Mouse (Mus musculus) intestine, postnatal 0 days (tissue): ENCODE measurements around the gene Magi1. TPM values are rescaled to one million over a fixed set of nuclear protein-coding genes. Genes with fewer than 3 reads are reported as not detected.

Source experiments
- ATAC-seq: fragments of 200-750 bp; cut with Nextera tagmentation; 2 replicates; pipeline ENCODE4 v1.8.0; 2017; ENCODE audit warnings: mild to moderate bottlenecking, moderate TSS enrichment, moderate library complexity
- H3K27ac ChIP-seq: fragments of 300-500 bp; sonication (generic); 2 replicates; pipeline ENCODE4 v1.5.1; 2014; ENCODE audit warnings: mild to moderate bottlenecking, low read depth, low read length, moderate library complexity
- H3K27me3 ChIP-seq: fragments of 300-500 bp; sonication (generic); replicated peaks from 2 replicates; pipeline ENCODE4 v1.6.1; 2014; ENCODE audit warnings: low read length, mixed read lengths; ENCODE audit not compliant: control insufficient read depth, insufficient read depth
- H3K36me3 ChIP-seq: fragments of 300-500 bp; sonication (generic); 2 replicates; pipeline ENCODE4 v1.6.1; 2014; ENCODE audit warnings: mild to moderate bottlenecking, moderate library complexity; ENCODE audit not compliant: control insufficient read depth, insufficient read depth
- H3K4me1 ChIP-seq: fragments of 300-500 bp; sonication (generic); replicated peaks from 2 replicates; pipeline ENCODE4 v1.6.1; 2014; ENCODE audit warnings: antibody characterized with exemption, low read length, mixed read lengths; ENCODE audit not compliant: control insufficient read depth, insufficient read depth
- H3K4me2 ChIP-seq: fragments of 300-500 bp; sonication (generic); replicated peaks from 2 replicates; pipeline ENCODE4 v1.6.1; 2014; ENCODE audit warnings: low read depth, mild to moderate bottlenecking, moderate library complexity
- H3K4me3 ChIP-seq: fragments of 300-500 bp; sonication (generic); 2 replicates; pipeline ENCODE4 v1.5.1; 2014; ENCODE audit warnings: low read depth, low read length
- H3K9ac ChIP-seq: fragments of 300-500 bp; sonication (generic); 2 replicates; pipeline ENCODE4 v1.6.1; 2014; ENCODE audit warnings: mild to moderate bottlenecking, low read depth, low read length
- H3K9me3 ChIP-seq: fragments of 300-500 bp; sonication (generic); 2 replicates; pipeline ENCODE4 v1.6.1; 2016; ENCODE audit warnings: mixed run types; ENCODE audit not compliant: control insufficient read depth
- CTCF ChIP-seq: sonication (generic); IDR thresholded peaks from 2 replicates; pipeline ENCODE4 v1.5.1; 2016; ENCODE audit warnings: low read depth, mild to moderate bottlenecking, control low read depth, antibody characterized with exemption, moderate library complexity
- WGBS: fragments of 180-500 bp; shearing (Covaris S2); extraction: QIAGEN DNeasy Blood & Tissue Kit; methylation state at CpG from one replicate; pipeline ENCODE4 v1.1.7; 2014; 5-methylcytosine and 5-hydroxymethylcytosine counted together
- polyA plus RNA-seq: library from polyadenylated mRNA; unstranded; fragments of >200 nt; fragmentation: Nextera tagmentation; extraction: Ambion mirVana; gene quantifications from 2 replicates; pipeline ENCODE4 v1.2.1, GENCODE M21; 2015

The Magi1 gene
- polyA plus RNA-seq, 1 experiment from 2014 or later, result 4.2 TPM

DNA sequence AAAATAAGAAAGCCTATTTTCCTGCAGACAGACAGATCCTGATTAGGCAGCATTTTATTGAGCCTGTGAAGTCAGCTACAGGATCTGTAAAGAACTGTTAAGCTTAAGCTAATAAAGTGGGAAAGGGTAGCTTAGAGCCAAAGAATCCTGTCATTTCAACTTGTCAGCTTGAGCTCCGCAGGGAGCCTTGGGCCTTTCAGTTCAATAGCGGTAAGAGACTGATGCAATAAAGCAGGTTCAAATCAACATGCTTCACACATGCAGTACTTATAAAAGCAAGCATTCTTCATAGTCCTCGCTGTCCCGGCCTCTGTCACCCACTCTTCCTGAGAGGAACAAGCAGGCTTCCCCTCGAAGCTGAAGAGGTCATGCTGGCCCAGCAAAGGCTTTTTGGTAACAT lies 199.0 kb downstream of the Magi1 start:
- Histone ChIP-seq H3K4me2 (no peak overlapping the region), H3K4me3 (no peak overlapping the region), H3K27ac (peak overlapping the region; percentile 7; the same call in 1 of the 2 replicates), H3K4me1 (peaks cover 21% of the 10 kb centered on the region), H3K9ac (no peak overlapping the region), H3K27me3 (no peaks in the 10 kb centered on the region), H3K36me3 (no peaks in the 10 kb centered on the region), H3K9me3 (no peaks in the 10 kb centered on the region)
- no peak for ATAC-seq
- WGBS, result 61% methylated on average over 5 of the region's 5 CpGs
- TF ChIP-seq CTCF, result no peak

DNA sequence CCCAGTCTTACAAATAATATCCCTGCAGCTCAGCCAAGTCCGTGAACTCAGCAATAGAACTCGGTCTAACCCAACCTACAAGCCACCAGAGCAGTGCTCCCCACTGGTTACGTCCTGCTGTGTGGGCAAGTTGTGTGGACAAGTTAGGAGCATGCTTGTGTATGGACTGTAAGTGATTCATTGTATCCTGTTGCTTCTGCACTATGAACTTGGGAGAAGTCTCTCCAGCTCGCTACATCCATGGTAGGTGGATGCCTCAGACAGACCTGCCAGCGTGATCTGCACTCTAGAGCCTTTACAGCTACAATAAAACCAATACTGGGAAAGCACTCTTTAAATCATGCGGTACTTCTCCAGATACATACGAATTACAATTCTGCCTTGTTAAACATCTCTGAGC lies 200.3 kb downstream of the Magi1 start:
- 63% methylated on average over 7 of the region's 7 CpGs for WGBS
- Histone ChIP-seq H3K4me2 (peak overlapping the region; percentile 43), H3K36me3 (no peaks in the 10 kb centered on the region), H3K27ac (peak overlapping the region; percentile 73; the same call in 1 of the 2 replicates), H3K9me3 (no peaks in the 10 kb centered on the region), H3K4me1 (peaks cover 21% of the 10 kb centered on the region), H3K4me3 (no peak overlapping the region), H3K9ac (peak overlapping the region; percentile 3; the same call in 1 of the 2 replicates), H3K27me3 (no peaks in the 10 kb centered on the region)
- ATAC-seq, result peak; percentile 61; the same call in 1 of the 2 replicates
- TF ChIP-seq CTCF, result no peak

- no peak overlapping the region for H3K4me2 ChIP-seq
- no peak overlapping the region for H3K27ac ChIP-seq
- H3K9me3 ChIP-seq, result no peaks in the 10 kb centered on the region
- H3K27me3 ChIP-seq, result no peaks in the 10 kb centered on the region
- H3K36me3 ChIP-seq, result no peaks in the 10 kb centered on the region
- H3K9ac ChIP-seq, result no peak overlapping the region
- H3K4me3 ChIP-seq, result no peak overlapping the region
- no peak for ATAC-seq
- peak; percentile 97 for TF ChIP-seq CTCF
- 8% methylated on average over 4 of the region's 4 CpGs for WGBS
- peaks cover 21% of the 10 kb centered on the region for H3K4me1 ChIP-seq
Measured at GRCm38 (mm10) chr6:94080933-94081545, 202.7 kb downstream of the Magi1 start.

DNA sequence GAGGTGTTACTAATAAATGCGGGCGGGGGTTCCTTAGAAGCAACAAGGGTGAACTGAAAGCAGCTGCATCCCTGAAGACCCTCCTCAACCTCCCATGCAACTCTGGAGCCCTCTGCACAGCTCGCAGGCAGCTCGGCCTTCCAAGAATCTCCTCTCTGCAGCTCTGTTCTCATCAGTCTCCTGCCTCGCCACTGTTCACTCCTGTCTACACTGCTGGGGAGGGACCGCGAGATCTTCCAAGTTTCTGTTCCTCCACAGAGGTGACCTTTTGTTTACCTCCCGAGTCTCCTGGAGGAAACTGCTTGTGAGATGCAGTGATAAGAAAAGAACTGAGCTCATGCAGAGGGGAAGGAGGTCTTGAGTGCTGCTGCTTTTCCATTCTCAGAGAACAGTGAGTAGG lies 204.8 kb downstream of the Magi1 start:
- peaks cover 21% of the 10 kb centered on the region for H3K4me1 ChIP-seq
- no peak overlapping the region for H3K4me2 ChIP-seq
- no peak for ATAC-seq
- no peaks in the 10 kb centered on the region for H3K9me3 ChIP-seq
- no peak overlapping the region for H3K27ac ChIP-seq
- H3K9ac ChIP-seq, result no peak overlapping the region
- H3K27me3 ChIP-seq, result no peaks in the 10 kb centered on the region
- H3K4me3 ChIP-seq, result no peak overlapping the region
- no peaks in the 10 kb centered on the region for H3K36me3 ChIP-seq
- WGBS, result 32% methylated on average over 8 of the region's 8 CpGs
- TF ChIP-seq CTCF, result no peak

GRCm38 (mm10) chr6:94077013-94077412 lies 206.7 kb downstream of the Magi1 start:
- no peaks in the 10 kb centered on the region for H3K27me3 ChIP-seq
- no peak for TF ChIP-seq CTCF
- H3K9me3 ChIP-seq, result no peaks in the 10 kb centered on the region
- WGBS, result 87% methylated on average over 3 of the region's 3 CpGs
- no peak overlapping the region for H3K4me3 ChIP-seq
- H3K36me3 ChIP-seq, result no peaks in the 10 kb centered on the region
- H3K4me2 ChIP-seq, result no peak overlapping the region
- H3K4me1 ChIP-seq, result peaks cover 4% of the 10 kb centered on the region
- no peak overlapping the region for H3K9ac ChIP-seq
- no peak for ATAC-seq
- H3K27ac ChIP-seq, result no peak overlapping the region

DNA sequence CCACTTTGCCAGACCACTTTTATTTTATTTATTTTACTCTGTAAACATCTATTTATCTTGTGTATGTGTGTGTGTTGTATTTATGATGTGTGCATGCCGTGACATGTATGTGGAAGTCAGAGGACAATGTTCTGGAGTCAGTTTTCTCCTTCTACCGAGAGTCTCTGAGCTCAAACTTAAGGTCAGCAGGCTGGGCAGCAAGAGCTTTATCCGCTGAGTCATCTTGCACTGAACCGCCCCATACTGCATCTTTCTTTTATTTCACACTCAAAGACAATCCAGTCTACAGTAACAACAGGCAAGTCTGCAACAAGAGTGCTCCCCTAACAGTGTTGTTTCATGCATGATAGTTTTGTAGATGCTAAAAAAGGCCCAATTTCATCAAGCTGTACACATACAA lies 207.7 kb downstream of the Magi1 start:
- H3K4me3 ChIP-seq, result no peak overlapping the region
- no peak for TF ChIP-seq CTCF
- no peak overlapping the region for H3K9ac ChIP-seq
- no peaks in the 10 kb centered on the region for H3K36me3 ChIP-seq
- H3K4me2 ChIP-seq, result no peak overlapping the region
- H3K9me3 ChIP-seq, result no peaks in the 10 kb centered on the region
- WGBS, result 84% methylated on average over 4 of the region's 4 CpGs
- no peaks in the 10 kb centered on the region for H3K27me3 ChIP-seq
- no peak overlapping the region for H3K27ac ChIP-seq
- H3K4me1 ChIP-seq, result peaks cover 4% of the 10 kb centered on the region
- no peak for ATAC-seq
